Mouse (Mus musculus): ENCODE results near the gene Bckdk. TPM values are rescaled to one million over a fixed set of nuclear protein-coding genes. Genes with fewer than 3 reads are reported as not detected.

The Bckdk gene
- polyA plus RNA-seq, 1 experiment from 2014 or later: 67.1 TPM

DNA sequence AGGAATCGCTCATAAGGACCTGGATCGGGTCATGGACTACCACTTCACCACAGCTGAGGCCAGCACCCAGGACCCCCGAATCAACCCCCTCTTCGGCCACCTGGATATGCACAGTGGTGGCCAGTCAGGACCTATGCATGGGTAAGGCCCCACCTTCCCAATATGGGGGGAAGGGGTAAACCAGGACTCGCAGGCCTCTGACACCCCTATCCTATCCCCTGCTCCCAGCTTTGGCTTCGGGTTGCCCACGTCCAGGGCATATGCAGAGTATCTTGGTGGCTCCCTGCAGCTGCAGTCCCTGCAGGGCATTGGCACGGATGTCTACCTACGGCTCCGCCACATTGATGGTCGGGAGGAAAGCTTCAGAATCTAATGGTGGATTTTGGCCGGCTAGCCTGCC, 4.1 kb downstream of the Bckdk start:
- H3K36me3 ChIP-seq (ENCODE audit: control insufficient read depth, insufficient read depth, low read length): peaks cover 24% of the 10 kb centered on the region
- H3K4me1 ChIP-seq (ENCODE audit: control insufficient read depth, insufficient read depth, low read depth, low read length): peaks cover 14% of the 10 kb centered on the region
- no peak overlapping the region for H3K27ac ChIP-seq (ENCODE audit: low read depth, low read length)
- no peaks in the 10 kb centered on the region for H3K27me3 ChIP-seq (replicated peaks; ENCODE audit: control insufficient read depth, insufficient read depth, low read length)
- no peak overlapping the region for H3K4me3 ChIP-seq (ENCODE audit: low read length)
- no peaks in the 10 kb centered on the region for H3K9me3 ChIP-seq (ENCODE audit: control insufficient read depth, low read length)
- WGBS: 94% methylated on average over 12 of the region's 12 CpGs
- no peak for ATAC-seq
- no peak overlapping the region for H3K4me2 ChIP-seq (ENCODE audit: low read length)
- H3K9ac ChIP-seq (ENCODE audit: low read depth, low read length): no peak overlapping the region

DNA sequence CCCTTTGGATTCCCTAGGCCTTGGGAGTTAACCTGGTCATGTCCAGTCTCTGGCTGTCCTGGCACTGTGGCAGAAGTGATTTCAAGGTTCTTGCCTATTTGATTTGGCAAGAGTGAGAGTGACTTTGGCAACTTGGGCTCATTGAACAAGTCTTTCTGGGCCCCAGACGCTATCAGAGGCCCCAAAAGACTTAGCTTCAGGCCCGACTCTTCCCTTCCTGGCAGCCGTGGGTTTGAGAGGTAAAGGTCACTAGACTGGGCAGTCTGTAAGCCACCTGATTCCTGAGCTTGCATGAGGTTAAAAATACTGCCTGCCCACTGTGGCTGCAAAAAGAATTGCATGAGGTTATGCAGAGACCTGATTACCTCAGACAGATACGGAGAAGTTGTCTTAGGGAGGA, 4.8 kb downstream of the Bckdk start:
- Histone ChIP-seq H3K9ac (ENCODE audit: low read depth, low read length) (no peak overlapping the region), H3K4me1 (ENCODE audit: control insufficient read depth, insufficient read depth, low read depth, low read length) (peaks cover 17% of the 10 kb centered on the region), H3K9me3 (ENCODE audit: control insufficient read depth, low read length) (no peaks in the 10 kb centered on the region), H3K27ac (ENCODE audit: low read depth, low read length) (no peak overlapping the region), H3K4me2 (ENCODE audit: low read length) (no peak overlapping the region), H3K4me3 (ENCODE audit: low read length) (no peak overlapping the region), H3K27me3 (replicated peaks; ENCODE audit: control insufficient read depth, insufficient read depth, low read length) (no peaks in the 10 kb centered on the region), H3K36me3 (ENCODE audit: control insufficient read depth, insufficient read depth, low read length) (peaks cover 24% of the 10 kb centered on the region)
- 93% methylated on average over 4 of the region's 4 CpGs for WGBS
- ATAC-seq: no peak

DNA sequence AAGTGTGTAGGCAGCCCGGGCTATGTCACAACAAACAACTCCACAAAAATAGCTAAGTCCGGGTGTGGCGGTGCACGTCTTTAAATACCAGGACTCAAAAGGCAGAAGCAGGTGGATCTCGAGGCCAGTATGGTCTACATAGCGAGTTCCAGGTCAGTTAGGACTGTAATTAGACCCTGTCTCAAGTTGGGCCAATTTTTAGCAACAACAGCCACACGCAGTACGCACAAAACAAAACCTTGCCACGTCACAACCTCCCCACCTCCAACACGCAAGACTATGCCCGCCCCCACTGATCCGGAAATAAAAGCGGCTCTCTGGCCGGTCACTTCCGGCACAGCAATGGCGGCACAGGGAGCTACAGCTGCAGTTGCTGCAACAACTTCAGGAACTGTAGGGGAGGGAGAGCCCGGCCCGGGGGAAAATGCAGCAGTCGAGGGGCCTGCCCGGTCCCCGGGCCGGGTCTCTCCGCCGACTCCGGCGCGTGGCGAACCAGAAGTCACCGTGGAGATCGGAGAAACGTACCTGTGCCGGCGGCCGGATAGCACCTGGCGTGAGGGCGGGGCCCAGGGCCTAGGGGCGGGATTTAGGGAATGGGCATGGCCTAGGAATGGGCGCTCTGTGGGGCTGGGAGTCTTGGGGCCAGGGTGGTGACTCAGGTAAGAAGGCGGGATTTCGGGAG, 8.4 kb downstream of the Bckdk start, which contains the start of gene Kat8:
TSS of gene Kat8 (plus strand) at position 327 of the 682 bp plus-strand sequence.
- WGBS: under 1% methylated on average over 39 of the region's 40 CpGs
- no peaks in the 10 kb centered on the region for H3K27me3 ChIP-seq (replicated peaks; ENCODE audit: control insufficient read depth, insufficient read depth, low read length)

DNA sequence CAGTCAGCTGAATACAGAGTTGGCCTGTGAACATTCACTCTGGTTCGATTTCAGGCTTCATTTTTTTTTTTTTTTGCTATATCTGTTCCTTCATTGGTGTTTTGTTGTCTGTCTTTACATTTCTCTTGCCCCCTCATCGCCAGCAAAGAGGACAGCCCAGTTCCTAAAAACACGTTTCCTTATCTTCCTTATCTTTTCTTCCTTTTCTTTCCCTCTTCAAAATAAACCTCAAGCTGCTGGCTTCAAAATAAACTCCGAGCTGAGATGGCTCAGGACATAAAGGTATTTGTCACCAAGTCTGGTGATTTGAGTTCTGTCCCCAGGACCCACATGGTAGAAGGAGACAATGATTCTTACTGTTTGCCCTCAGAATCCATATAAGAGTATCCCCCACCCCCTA, 9.1 kb downstream of the Bckdk start:
- peaks cover 20% of the 10 kb centered on the region for H3K36me3 ChIP-seq (ENCODE audit: control insufficient read depth, insufficient read depth, low read length)

More for the DNA sequence above, 8.4 kb downstream of the Bckdk start, which contains the start of gene Kat8:
- peak within 1 kb of the TSS; percentile 92 for H3K4me2 ChIP-seq (ENCODE audit: low read length)
- H3K9ac ChIP-seq (ENCODE audit: low read depth, low read length): peak within 1 kb of the TSS; percentile 87
- peaks cover 26% of the 10 kb centered on the region for H3K36me3 ChIP-seq (ENCODE audit: control insufficient read depth, insufficient read depth, low read length)
- no peaks in the 10 kb centered on the region for H3K9me3 ChIP-seq (ENCODE audit: control insufficient read depth, low read length)
- peak within 1 kb of the TSS; percentile 86 for H3K27ac ChIP-seq (ENCODE audit: low read depth, low read length)
- H3K4me3 ChIP-seq (ENCODE audit: low read length): peak within 1 kb of the TSS; percentile 96
- ATAC-seq: peak; percentile 97
- peaks cover 8% of the 10 kb centered on the region for H3K4me1 ChIP-seq (ENCODE audit: control insufficient read depth, insufficient read depth, low read depth, low read length)

DNA sequence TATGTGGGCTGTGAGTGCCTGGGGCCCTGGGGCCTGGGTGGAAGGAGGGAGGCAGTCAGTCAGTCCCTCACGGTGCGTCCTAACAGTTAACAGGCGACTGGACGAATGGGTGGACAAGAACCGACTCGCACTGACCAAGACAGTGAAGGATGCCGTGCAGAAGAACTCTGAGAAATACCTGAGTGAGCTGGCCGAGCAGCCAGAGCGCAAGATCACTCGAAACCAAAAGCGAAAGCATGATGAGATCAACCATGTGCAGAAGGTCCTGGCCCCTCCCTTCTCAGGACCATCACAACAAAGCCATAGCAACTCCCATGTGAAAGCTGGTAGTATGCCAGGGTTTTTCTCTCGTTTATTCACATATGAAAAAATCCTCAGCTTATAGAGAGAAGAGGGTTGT, 11.4 kb downstream of the Bckdk start:
- no peak overlapping the region for H3K4me2 ChIP-seq (ENCODE audit: low read length)
- peaks cover 8% of the 10 kb centered on the region for H3K36me3 ChIP-seq (ENCODE audit: control insufficient read depth, insufficient read depth, low read length)
- no peaks in the 10 kb centered on the region for H3K9me3 ChIP-seq (ENCODE audit: control insufficient read depth, low read length)
- WGBS: 91% methylated on average over 12 of the region's 12 CpGs
- no peak overlapping the region for H3K27ac ChIP-seq (ENCODE audit: low read depth, low read length)
- no peak overlapping the region for H3K4me3 ChIP-seq (ENCODE audit: low read length)
- peaks cover 8% of the 10 kb centered on the region for H3K4me1 ChIP-seq (ENCODE audit: control insufficient read depth, insufficient read depth, low read depth, low read length)
- no peaks in the 10 kb centered on the region for H3K27me3 ChIP-seq (replicated peaks; ENCODE audit: control insufficient read depth, insufficient read depth, low read length)
- no peak overlapping the region for H3K9ac ChIP-seq (ENCODE audit: low read depth, low read length)
- no peak for ATAC-seq

More for the DNA sequence above, 9.1 kb downstream of the Bckdk start:
- H3K4me3 ChIP-seq (ENCODE audit: low read length): peak overlapping the region; percentile 96
- no peak overlapping the region; the same call in 1 of the 2 replicates for H3K27ac ChIP-seq (ENCODE audit: low read depth, low read length)
- H3K9me3 ChIP-seq (ENCODE audit: control insufficient read depth, low read length): no peaks in the 10 kb centered on the region
- peaks cover 8% of the 10 kb centered on the region for H3K4me1 ChIP-seq (ENCODE audit: control insufficient read depth, insufficient read depth, low read depth, low read length)
- no peaks in the 10 kb centered on the region for H3K27me3 ChIP-seq (replicated peaks; ENCODE audit: control insufficient read depth, insufficient read depth, low read length)
- peak overlapping the region; percentile 92 for H3K4me2 ChIP-seq (ENCODE audit: low read length)
- peak overlapping the region; percentile 87 for H3K9ac ChIP-seq (ENCODE audit: low read depth, low read length)
- WGBS: 21% methylated on average over 4 of the region's 4 CpGs
- ATAC-seq: no peak

DNA sequence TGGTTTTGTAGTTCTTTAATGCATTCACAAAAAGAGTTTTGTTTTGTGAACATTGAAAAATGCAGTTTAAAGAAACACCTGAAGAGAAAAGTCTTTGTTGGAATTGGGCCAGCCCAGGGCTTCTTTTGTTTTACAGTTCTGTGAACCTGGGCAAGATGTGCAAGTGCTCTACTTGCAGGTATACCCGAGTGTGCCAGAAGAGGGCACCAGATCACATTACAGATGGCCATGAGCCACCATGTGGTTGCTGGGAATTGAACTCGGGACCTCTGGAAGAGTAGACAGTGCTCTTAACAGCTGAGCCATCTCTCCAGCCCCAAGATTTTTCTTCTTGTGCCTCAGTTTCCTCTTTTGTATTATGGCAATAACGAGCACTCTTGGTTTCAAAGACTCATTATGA, 14.3 kb downstream of the Bckdk start:
- Histone ChIP-seq H3K27ac (ENCODE audit: low read depth, low read length) (no peak overlapping the region), H3K27me3 (replicated peaks; ENCODE audit: control insufficient read depth, insufficient read depth, low read length) (no peaks in the 10 kb centered on the region), H3K9me3 (ENCODE audit: control insufficient read depth, low read length) (no peaks in the 10 kb centered on the region), H3K9ac (ENCODE audit: low read depth, low read length) (no peak overlapping the region), H3K4me1 (ENCODE audit: control insufficient read depth, insufficient read depth, low read depth, low read length) (peaks cover 1% of the 10 kb centered on the region), H3K36me3 (ENCODE audit: control insufficient read depth, insufficient read depth, low read length) (peaks cover 8% of the 10 kb centered on the region), H3K4me2 (ENCODE audit: low read length) (no peak overlapping the region), H3K4me3 (ENCODE audit: low read length) (no peak overlapping the region)
- ATAC-seq: no peak
- WGBS: 57% methylated on average over 3 of the region's 3 CpGs

DNA sequence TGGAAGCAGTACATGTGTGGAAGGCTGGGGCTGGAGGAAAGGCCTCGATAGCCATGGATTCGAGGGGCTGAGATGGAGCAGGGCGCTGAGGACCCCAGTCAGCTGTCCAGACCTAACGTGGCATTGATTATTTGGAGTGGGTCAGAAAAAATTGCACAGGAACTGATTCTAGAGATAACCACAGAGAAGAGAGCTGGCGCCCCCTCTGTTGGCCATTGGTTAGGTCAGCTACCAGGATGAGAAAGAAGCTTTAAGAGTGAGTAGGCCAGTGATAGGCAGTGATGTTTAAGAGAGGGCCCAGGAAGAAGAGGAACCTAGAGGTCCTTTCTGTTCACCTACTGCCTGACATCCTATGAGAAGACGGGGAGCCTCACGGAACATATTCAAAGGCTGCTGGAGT, 15.4 kb downstream of the Bckdk start:
- Histone ChIP-seq H3K27me3 (replicated peaks; ENCODE audit: control insufficient read depth, insufficient read depth, low read length) (no peaks in the 10 kb centered on the region), H3K36me3 (ENCODE audit: control insufficient read depth, insufficient read depth, low read length) (peaks cover 8% of the 10 kb centered on the region), H3K4me2 (ENCODE audit: low read length) (no peak overlapping the region), H3K27ac (ENCODE audit: low read depth, low read length) (no peak overlapping the region), H3K9ac (ENCODE audit: low read depth, low read length) (no peak overlapping the region), H3K9me3 (ENCODE audit: control insufficient read depth, low read length) (no peaks in the 10 kb centered on the region), H3K4me1 (ENCODE audit: control insufficient read depth, insufficient read depth, low read depth, low read length) (no peaks in the 10 kb centered on the region), H3K4me3 (ENCODE audit: low read length) (no peak overlapping the region)
- ATAC-seq: no peak
- WGBS: 81% methylated on average over 7 of the region's 7 CpGs

DNA sequence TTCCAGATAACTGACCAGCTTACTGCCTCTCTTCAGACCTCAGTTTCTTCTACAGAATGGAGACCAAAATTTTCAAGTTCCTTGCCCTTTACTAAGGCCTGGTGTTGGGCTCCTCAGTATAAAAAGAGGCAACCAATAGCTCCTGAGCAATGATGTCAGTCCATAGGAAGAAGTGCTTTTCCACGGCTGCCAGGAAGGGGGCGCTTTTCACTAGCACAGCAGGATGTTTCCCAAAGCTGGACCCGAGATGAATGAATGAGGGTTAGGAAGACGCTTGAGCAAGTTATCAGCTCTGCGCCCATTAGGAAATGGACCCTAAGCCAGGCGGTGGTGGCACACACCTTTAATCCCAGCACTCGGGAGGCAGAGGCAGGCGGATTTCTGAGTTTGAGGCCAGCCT, 17.6 kb downstream of the Bckdk start:
- Histone ChIP-seq H3K9ac (ENCODE audit: low read depth, low read length) (no peak overlapping the region), H3K4me2 (ENCODE audit: low read length) (no peak overlapping the region), H3K27me3 (replicated peaks; ENCODE audit: control insufficient read depth, insufficient read depth, low read length) (no peaks in the 10 kb centered on the region), H3K4me3 (ENCODE audit: low read length) (no peak overlapping the region), H3K36me3 (ENCODE audit: control insufficient read depth, insufficient read depth, low read length) (peaks cover 8% of the 10 kb centered on the region), H3K4me1 (ENCODE audit: control insufficient read depth, insufficient read depth, low read depth, low read length) (no peaks in the 10 kb centered on the region), H3K9me3 (ENCODE audit: control insufficient read depth, low read length) (no peaks in the 10 kb centered on the region), H3K27ac (ENCODE audit: low read depth, low read length) (no peak overlapping the region)
- ATAC-seq: no peak
- 66% methylated on average over 8 of the region's 8 CpGs for WGBS

DNA sequence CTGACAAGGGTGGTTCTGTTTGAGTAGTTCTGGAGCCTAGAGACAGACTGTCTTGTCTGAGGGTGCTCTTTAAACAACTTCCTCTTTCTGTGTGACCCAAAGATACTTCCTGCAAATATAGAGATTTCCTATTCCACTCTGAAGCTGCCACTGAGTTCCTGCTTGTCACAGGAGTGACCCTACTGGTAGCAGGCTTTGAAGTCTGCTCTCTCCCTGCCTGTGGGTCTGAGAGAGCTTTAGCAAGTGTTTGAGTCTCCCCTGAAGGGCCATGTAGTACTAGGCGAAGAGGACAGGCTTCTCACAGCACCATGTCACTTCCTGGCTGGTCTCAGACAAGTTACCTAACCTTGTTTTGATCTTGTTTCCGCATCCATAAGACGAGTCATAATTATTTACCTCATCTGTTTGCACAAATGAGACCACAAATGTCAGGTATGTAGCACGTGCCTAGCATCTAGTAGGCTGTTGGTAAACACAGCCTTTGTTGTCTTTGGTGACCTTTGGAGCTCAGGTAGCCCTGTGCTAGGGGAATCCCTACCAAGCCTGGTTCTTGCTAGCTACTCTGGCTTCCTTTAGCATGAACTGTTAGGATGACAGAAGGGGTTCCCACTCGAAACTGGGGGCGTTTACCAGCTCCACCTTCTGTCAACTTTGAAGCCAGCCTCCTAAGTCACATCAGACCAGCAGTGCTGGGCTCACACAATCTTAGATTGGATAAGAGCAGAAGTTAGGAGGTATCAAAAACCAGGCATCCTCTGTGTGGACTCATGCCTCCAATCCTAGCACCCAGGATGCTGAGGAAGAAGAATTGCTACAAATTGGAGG, 18.8 kb downstream of the Bckdk start:
- H3K36me3 ChIP-seq (ENCODE audit: control insufficient read depth, insufficient read depth, low read length): peaks cover 4% of the 10 kb centered on the region
- H3K4me2 ChIP-seq (ENCODE audit: low read length): no peak overlapping the region
- WGBS: 92% methylated on average over 6 of the region's 6 CpGs
- peaks cover 1% of the 10 kb centered on the region for H3K27me3 ChIP-seq (replicated peaks; ENCODE audit: control insufficient read depth, insufficient read depth, low read length)
- ATAC-seq: no peak
- H3K4me1 ChIP-seq (ENCODE audit: control insufficient read depth, insufficient read depth, low read depth, low read length): no peaks in the 10 kb centered on the region
- H3K9ac ChIP-seq (ENCODE audit: low read depth, low read length): no peak overlapping the region
- H3K27ac ChIP-seq (ENCODE audit: low read depth, low read length): no peak overlapping the region
- no peak overlapping the region for H3K4me3 ChIP-seq (ENCODE audit: low read length)
- no peaks in the 10 kb centered on the region for H3K9me3 ChIP-seq (ENCODE audit: control insufficient read depth, low read length)
